Mouse (Mus musculus) bone marrow, adult 2 months (tissue): ENCODE measurements around the gene Itga5.

Experiments
- CTCF ChIP-seq: fragments of 200-500 bp; IDR thresholded peaks from 2 replicates; pipeline ENCODE4 v1.5.1; 2011; ENCODE audit warnings: low read length, control low read depth; ENCODE audit not compliant: control insufficient read depth, insufficient read depth
- POLR2A ChIP-seq: fragments of 200-500 bp; IDR thresholded peaks from 2 replicates; pipeline ENCODE4 v1.6.1; 2011; ENCODE audit warnings: low read depth, mild to moderate bottlenecking, control low read depth, low read length, borderline replicate concordance; ENCODE audit not compliant: control insufficient read depth

- TF ChIP-seq CTCF (no peak), POLR2A (no peak)
These were observed 64.1 kb downstream of the Itga5 start for GRCm38 (mm10) chr15:103302341-103303021.
